Mouse (Mus musculus) ES-E14 (cell line): Measurements from ENCODE around the gene Dhx36.

Source experiments
- CHD2 ChIP-seq: IDR thresholded peaks from 2 replicates; pipeline ENCODE4 v1.6.1; 2014; ENCODE audit warnings: mild to moderate bottlenecking, low read depth, low read length, inconsistent platforms
- HCFC1 ChIP-seq: IDR thresholded peaks from 2 replicates; pipeline ENCODE4 v1.6.1; 2012; ENCODE audit warnings: low read length, inconsistent platforms, borderline replicate concordance; ENCODE audit not compliant: insufficient read depth
- MAFK ChIP-seq: IDR thresholded peaks from 2 replicates; pipeline ENCODE4 v1.6.1; 2014; ENCODE audit warnings: mild to moderate bottlenecking, low read depth, low read length, inconsistent platforms; ENCODE audit not compliant: insufficient read depth
- ZC3H11A ChIP-seq: IDR thresholded peaks from 2 replicates; pipeline ENCODE4 v1.6.1; 2012; ENCODE audit warnings: low read depth, mild to moderate bottlenecking, inconsistent platforms, low read length, borderline replicate concordance
- ZNF384 ChIP-seq: IDR thresholded peaks from 2 replicates; pipeline ENCODE4 v1.6.1; 2012; ENCODE audit warnings: low read depth, low read length, inconsistent platforms

GRCm38 (mm10) chr3:62447151-62447550, 59.7 kb downstream of the Dhx36 start:
- TF ChIP-seq HCFC1, result no peak
- no peak for TF ChIP-seq CHD2
- TF ChIP-seq ZC3H11A, result no peak
- TF ChIP-seq ZNF384, result no peak
- TF ChIP-seq MAFK, result no peak
